Mouse (Mus musculus): ENCODE measurements at regions not wholly inside any gene's neighbourhood (a gene's known extent, or its start where the extent isn't known, plus 50 kb on each side); places are given as distances from the start of the nearest gene placed in this dataset.

GRCm38 (mm10) chr17:91226378-91226777, 133.5 kb upstream of the Nrxn1 start:
- in situ Hi-C loops (cut with MboI, MseI): loop anchor here (25.0 kb wide), 1 partner anchor 1836 kb away; no protein-coding TSS in a partner anchor

- in situ Hi-C loops (cut with MboI, MseI): loop anchor here (25.0 kb wide), 1 partner anchor 1836 kb away; no protein-coding TSS in a partner anchor
Observed at GRCm38 (mm10) chr17:91225916-91226315, 133.0 kb upstream of the Nrxn1 start.

GRCm38 (mm10) chr17:91216429-91216828, 123.6 kb upstream of the Nrxn1 start:
- in situ Hi-C loops (cut with MboI, MseI): no loop called here

DNA sequence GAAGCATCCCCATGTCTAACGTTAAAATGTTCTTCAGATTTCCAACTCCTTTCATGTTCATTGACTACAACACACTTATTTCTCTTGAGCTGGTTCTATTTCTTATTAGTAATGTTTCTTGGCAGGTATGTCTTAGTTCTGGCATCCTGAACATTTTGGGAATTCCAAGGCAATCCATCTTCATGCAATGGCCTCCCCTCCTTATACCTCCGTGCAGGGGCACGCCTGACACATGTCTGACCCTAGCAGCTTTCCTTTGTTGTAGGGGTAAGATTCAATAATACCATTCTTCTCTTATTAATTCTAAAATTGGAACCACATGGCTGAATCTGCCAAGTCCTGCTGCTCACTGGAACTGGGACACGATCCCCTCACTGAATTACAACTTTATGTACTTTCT, 89.7 kb upstream of the Nrxn1 start:
- in situ Hi-C loops (cut with MboI, MseI): loop anchor here (10.0 kb wide), 1 partner anchor 1682 kb away; no protein-coding TSS in a partner anchor

DNA sequence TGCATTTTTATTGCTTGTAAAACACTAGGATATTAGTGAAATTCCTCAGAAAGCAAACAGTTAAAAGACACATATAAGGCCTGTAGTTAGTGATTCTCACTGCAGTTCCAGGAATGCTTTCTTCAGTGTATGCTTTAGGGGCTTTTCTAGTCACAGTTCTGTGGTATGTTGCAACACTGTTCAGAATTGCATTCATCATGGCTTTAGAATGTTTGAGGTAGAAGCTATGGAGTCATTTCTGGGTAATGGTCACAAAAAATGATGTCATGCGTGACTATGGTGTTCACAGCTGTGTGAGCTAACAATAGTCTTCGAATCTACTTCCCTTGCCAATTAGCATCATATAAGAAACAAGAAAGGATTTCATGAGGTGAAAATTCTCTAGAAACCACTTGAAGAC, 69.0 kb upstream of the Nrxn1 start:
- in situ Hi-C loops (cut with MboI, MseI): no loop called here

All from T-helper 2 cell (primary cell).